Mouse (Mus musculus) retina, postnatal 7 days (tissue): Measurements from ENCODE around the gene Dpp10.

Source experiments
- DNase-seq: peaks from one replicate; pipeline ENCODE4 v3.0.0-alpha.2; 2012; ENCODE audit warnings: low read depth, low spot score

Gene Dpp10

DNA sequence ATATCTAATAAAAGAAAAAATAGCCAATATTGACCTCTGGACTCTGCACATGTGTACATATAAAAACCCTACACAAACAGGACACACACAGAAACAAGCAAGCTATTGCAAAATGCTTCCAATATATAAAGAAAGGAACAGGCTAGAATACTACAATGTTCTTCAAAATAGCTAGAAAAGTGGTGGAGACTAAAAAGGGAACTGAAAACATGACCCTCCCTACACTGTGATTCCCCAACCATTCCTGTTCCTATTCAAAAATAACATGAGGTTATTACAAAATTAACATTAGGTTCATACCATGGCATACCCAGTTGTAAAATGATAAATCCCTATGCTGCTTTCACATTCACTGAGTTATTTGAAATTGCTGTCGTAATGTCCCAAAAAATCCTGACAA is 125.8 kb downstream of the Dpp10 start:
- DNase-seq = no peak

DNA sequence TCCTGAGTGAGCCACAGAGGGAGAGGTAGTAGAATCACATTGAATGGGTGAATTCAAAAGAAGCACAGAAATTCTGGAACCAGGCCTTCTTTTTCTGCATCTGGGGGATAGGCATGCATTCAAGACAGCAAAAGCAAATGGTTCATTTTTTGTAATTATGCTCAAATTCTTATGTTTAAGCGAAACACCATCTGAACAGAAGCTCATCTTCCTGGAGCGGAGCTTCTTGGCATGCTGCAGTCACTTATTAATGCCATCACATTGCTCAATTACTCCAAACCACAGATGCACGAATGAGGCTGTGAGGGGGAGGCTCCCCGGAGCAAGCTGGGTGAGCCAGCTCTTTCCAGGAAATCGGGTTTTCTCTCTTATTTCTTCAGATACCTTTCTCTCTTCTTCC is 142.7 kb downstream of the Dpp10 start:
- no peak for DNase-seq

DNA sequence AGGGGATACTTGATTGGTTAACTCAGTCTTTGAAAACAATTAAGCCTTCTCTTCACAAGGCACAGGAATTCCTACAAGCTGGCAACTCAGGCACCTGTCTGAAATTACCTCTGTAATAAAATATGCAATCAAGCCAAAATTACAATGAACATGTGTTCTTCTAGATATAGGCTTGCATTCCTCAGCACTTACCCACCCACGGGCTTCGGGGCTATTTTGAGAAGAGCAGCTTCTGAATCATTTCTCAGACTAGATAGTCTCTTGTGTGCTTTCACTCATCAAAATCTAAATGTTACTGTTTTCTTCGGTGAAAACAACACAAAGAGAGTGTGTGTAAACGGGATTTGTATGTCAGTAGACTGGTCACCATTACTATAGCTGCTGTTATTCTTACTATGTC is 144.1 kb downstream of the Dpp10 start:
- DNase-seq = no peak

DNA sequence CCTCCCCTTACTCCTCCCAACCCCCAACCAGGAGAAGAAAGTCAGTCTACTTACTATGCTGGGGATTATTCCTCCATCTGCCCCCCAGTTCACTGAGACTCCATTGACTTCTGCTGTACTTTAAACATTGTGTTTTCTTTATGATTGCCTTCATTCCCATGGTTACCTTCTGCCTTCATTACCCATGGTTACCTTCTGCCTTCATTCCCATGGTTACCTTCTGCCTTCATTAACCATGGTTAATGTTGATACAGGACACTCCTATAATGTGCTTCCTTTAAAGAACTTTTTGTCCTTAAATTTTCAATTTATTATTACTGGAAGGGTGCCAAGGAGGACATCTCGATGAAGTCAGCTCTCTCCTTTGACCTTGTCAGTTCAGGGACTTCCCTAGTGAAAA is 158.1 kb downstream of the Dpp10 start:
- no peak for DNase-seq

DNA sequence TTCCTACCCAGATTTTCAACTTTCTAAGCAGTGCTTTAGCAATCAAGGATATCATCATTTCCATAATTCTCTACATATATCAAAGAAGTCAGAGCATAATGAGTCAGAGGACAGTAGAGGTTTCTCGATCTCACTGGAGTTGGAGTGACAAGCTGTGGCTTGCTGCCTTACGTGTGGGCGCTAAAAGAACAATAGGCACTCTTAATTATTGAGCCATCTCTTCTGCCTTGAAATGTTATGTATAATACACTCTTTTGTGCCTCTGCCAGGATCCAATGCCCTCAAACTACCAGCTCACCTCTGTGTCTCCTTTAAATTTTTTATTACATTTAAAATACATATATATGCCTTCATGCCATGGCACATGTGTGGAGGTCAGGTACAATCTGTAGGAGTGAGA is 198.5 kb downstream of the Dpp10 start:
- no peak for DNase-seq

DNA sequence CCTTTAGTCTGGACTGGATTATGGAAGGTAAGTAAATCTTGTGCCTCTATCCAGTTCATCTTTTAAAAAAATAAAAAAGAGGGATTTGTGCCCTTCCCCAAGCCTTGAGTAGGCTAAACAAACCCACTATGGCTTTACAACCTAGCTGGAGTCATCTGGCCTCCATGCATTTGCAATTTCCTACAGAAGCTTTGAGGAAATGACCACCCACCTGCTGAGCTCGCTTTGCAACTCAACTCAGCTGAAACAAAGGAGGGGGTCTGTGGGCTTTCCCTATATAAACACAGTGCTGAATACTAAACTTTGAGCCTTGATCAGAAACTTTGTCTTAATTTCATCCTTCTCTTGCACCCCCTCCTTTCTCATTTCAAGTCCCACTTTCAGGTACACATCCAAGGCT is 244.2 kb downstream of the Dpp10 start:
- DNase-seq = no peak

DNA sequence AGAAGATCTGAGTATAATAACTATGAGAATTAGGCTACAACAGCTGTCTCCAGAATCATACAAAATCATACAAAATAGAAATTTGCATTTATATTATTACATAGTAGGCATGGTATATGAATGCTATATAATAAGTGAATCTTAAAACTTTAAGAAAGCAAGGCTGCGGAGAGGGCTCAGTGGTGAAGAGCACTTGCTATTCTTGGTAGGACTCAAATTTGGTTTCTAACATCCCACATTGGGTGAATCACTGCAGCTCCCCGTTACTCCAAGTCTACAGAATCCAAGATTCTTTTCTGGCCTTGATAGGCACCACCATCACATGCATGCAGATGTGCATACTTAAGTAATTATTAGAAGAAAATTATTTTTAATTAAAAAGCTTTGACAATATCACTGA is 279.8 kb downstream of the Dpp10 start:
- DNase-seq = no peak

DNA sequence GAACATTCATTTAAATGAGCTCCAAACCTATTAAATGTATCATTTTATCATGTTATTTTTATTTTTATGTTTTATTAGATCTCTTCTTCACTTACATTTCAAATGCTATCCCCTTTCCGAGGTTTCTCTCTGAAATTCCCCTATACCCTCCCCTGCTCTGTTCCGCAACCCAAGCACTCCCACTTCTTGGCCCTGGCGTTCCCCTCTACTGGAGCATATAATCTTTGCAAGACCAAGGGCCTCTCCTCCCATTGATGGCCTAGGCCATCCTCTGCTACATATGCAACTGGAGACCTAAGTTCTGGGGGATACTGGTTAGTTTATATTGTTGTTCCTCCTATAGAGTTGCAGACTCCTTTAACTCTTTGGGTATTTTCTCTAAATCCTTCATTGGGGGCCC is 283.1 kb downstream of the Dpp10 start:
- no peak for DNase-seq

DNA sequence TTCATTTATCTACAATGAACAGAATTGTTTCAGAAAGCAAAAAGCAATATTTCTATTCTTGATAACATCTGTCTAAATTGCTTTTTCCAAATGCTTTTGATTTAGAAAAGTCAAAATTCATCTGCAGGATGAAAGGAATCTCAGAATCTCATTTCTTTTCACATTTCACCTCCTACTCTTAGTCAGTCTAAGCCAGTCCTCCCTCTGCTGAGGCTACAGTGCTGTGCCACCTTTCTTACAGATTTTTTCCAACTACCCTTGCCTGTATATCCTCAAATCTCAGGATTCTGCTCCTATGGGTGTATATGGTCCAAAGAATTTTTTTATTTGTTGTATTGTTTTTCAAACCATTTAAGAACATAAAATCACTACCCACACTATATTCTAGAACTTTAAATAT is 289.3 kb downstream of the Dpp10 start:
- no peak for DNase-seq

DNA sequence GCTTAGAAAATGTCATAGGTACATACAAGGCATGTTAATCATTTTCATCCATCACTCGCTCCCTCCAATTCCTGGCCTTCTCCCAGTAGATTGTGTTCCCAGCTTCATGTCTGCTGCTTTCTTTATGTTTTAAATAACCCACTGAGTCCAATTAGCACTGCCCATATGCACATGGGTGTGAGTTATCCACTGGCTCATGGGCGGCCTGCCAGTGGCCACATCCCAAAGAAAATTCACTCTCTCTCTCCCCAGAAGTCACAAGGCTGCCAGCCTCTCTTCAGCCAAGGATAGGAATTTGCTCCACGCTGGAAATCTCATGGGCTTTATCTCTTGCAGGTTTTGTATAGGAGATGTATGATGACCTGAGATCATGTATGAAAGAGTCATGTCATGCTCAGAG is 338.1 kb downstream of the Dpp10 start:
- no peak for DNase-seq

DNA sequence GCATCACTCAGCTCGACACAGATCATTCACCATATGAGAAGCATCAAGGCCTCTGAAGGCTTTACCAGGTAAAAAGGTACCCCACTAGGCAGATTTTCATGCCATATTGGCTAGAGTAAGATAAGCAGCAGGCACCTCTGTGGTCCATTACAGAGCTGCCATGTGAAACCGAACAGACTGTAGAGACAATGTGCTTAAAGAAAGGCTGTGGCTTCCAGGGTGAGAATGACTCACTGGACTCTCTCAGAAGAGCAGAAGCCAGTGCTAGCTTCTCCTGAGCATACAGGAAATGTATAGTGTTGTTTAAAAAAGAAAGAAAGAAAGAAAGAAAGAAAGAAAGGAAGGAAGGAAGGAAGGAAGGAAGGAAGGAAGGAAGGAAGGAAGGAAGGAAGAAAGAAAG is 386.9 kb downstream of the Dpp10 start:
- DNase-seq = no peak

DNA sequence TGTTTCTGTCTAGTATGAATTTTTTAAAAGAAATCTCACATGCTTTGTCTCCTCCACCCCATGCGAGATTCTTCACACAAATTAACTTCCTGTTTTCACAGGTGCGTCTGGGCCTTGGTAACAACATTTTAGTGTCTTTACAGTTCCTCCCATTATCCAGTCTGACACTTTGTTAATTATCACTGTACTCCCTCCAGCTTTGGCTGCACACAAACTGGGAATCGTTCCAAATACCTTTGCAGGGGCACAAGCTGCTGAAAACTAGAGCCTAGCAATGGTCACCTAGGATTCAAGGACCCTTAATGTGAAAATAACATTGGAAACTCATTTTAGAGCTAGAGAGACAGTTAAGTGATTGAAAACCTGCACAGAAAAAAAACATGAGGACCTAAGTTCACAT is 388.8 kb downstream of the Dpp10 start:
- no peak for DNase-seq

DNA sequence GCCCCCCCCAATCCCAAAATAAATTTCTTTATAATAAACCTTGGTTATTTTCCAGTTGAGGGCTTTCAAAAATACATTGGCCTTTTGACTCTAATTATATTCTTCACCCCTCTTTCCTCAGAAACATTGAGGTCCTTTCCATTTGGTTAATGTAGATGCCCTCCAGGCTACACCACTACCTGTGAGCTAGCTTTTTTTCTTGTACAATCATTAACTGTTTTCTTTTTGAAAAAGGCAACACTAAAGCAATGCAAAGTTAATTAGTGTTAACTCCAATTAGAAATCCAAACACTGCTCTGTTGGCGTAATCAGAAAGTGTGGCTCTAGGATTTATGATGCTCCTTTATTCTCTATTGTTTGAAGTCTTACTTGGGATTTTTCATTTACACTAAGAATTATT is 407.5 kb downstream of the Dpp10 start:
- no peak for DNase-seq

DNA sequence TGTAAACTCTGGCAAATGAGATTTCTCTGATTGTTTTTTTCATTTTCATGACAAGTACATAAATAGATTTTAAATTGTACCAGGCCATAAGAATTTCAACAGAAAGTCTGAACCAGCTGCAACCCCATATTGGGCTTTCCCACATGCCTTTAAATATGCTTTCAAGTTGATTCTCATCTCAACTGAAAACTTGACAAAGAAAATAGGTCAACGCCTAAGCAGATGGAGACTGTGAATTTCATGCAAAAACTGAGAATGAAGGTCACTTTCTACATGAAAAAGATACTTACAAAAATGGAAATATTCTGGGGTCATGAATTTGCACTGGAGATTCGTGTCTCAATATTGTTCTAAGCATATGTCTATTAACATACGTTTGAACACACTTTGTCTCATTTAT is 417.1 kb downstream of the Dpp10 start:
- DNase-seq = no peak

DNA sequence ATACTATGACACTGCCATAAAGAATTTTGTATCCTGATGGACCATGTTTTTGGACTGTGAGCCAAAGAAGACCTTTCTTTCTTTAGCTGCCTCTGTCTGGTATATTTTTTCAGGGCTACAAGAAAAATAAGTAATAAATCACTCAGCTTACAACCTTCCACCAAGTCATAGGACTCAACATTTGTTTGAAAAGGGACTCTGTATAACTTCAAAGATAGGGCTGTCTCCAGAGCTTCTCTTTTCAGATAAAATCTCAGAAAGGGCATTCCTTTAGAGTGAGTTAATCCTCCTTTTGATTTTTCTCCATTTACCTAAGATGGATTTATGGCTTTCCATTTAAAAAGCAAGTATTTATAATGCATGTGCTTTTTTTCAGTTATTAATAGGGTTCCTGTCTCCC is 460.5 kb downstream of the Dpp10 start:
- no peak for DNase-seq

DNA sequence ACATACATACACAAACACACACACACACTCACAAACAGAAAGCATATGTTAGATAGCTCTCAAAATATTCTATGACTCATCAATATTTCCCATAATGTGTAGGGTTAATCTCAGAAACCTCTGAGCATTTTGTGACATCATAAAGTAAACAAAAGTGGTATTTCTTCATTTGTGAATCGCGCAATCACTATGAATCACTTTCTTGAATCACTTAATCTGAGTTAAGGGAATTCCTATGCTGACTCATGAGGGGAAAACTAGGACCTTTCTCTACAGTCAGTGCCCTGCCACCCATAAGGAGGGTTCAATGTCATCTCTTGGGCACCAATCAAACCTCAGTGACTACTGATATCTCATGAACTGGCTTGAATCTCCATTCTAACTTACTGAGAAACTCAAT is 465.2 kb downstream of the Dpp10 start:
- DNase-seq = no peak

DNA sequence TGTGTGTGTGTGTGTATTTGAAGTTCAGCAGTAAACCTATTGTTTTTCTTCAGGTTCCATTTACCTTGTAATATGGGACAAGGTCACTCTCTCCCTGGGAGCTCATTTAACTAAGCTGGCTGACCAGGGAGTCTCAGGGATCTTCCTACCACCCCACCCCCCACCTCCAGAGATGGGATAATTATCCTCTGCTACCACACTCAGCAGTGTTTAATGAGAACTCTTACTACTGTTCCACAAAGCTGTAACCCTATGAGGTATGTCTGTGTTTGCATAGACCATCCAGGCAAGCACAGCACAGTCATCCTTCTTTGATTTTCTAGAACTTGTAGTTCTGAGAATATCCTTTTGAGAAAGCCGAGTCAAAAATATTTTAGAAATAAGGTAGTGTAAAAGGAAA is 471.6 kb downstream of the Dpp10 start:
- no peak for DNase-seq

DNA sequence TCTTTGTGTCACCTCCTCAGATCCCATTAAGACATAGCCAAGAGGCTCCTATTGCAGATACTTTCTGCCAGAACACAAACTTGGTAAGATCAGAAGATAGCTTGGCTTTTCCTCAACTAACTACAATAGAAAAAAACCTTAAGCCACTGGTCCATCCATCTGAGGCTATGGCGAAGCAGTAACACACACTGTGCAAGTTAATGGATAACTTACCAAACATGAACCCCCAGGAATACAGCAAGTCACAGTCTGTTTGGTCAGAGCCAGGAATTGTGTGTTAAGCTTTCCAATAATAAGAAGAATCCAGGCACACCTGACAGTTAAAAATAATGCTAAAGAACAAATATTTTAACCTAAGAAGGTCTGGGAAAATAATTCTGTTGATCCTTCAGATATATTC is 502.9 kb downstream of the Dpp10 start:
- no peak for DNase-seq

DNA sequence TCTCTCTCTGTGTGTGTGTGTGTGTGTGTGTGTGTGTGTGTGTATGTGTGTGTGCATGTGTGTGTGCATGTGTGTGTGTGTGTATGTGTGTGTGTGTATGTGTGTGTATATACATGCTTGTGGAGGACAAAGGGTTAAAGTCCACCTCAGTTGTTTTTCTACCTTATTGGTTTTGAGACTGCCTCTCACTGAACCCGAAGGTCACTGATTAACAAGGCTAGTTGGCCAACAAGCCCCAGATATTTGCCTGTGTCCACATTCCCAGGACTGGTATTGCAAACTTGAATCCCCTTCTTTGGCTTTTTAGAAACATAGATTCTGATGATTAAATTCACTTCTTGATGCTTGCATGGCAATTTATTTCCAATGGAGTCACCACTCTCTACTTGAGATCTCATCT is 577.6 kb downstream of the Dpp10 start:
- DNase-seq = no peak

DNA sequence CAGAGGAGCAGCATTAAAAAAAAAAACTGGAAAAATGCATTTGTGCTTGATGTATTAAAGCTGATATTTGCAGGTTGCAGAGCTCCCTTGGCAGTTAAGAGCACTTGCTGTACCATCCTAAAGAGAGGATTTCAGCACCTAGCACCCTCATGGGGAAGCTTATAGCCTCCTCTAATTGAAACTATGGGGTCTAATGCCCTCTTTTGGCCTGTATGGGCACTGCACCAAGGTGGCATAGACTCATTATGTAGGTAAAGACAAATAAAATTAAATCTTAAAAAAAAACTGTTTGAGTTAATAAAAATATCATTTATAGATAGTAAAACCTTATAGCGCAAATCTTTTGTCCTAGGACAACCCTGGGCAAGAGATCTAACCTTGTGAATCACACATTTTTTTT is 631.2 kb downstream of the Dpp10 start:
- DNase-seq = no peak

DNA sequence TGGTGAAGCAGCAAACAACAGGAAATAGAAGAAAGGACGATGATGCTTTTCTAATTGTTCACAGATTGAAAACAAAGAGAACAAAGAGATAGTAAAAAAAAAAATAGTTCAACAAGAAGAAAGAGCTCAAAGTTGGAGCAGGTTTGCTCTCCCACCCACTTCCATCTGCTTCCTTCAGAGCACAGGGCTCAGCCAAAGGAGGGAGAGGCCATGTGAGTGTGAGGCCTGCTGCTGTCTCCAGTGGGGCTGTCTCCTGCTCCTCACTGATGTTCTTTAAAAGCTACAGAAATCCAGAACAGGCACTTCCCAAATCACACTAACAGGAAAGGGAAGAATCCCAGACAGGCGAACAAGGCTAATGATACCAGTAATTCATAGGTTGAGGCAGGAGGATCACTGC is 694.1 kb downstream of the Dpp10 start:
- DNase-seq = no peak

DNA sequence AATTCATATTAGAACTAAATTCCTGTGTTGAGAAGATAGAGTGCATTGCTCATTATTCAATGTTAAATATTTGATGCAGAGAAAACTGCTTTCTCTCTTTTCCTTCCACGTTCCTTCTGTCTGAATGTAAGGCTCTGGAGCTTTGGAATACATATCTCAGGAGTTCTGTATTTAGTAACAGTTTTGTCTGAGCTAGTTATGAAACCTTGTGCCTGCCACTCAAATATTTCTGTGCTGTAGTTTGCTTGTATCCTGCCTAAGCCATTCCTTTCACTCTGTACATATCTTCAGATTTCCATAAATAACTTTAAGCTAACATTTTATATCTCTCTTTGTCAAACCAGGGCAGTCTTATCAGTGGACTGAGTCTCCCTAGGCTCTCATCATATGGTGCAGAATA is 707.5 kb downstream of the Dpp10 start:
- no peak for DNase-seq

DNA sequence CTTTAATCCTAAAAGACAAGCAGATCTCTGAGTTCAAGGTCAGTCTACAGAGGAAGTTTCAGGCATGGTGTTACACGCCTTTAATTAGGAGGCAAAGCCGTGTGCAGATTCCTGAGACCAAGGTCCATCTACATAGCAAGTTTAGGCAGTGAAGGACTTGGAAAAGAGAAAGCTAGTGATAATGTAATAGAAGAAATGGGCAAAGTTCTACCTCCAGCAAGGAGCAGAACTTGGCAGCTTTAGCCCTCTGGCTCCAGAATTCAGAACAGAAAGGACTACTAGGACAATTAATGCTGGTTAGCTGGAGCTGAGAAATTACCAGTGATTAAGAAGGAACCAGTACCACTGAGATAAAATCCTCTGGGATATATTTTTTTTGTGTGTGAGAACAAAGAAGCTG is 728.5 kb downstream of the Dpp10 start:
- DNase-seq = no peak
